Mouse (Mus musculus) hindbrain, embryonic 12.5 days (tissue): ENCODE results near the gene Lcmt1. TPM values are rescaled to one million over a fixed set of nuclear protein-coding genes. Genes with fewer than 3 reads are reported as not detected.

Experiments
- ATAC-seq: fragments of 200-750 bp; cut with Nextera tagmentation; 2 replicates; pipeline ENCODE4 v1.8.0; 2017; ENCODE audit warnings: moderate TSS enrichment; ENCODE audit not compliant: low FRiP score
- H3K27ac ChIP-seq: fragments of 300-500 bp; sonication (generic); 2 replicates; pipeline ENCODE4 v1.5.1; 2016; ENCODE audit warnings: mild to moderate bottlenecking
- H3K27me3 ChIP-seq: fragments of 300-500 bp; sonication (generic); 2 replicates; pipeline ENCODE4 v1.6.1; 2016; ENCODE audit warnings: mild to moderate bottlenecking
- H3K36me3 ChIP-seq: fragments of 300-500 bp; sonication (generic); 2 replicates; pipeline ENCODE4 v1.6.1; 2016; ENCODE audit warnings: mild to moderate bottlenecking
- H3K4me1 ChIP-seq: fragments of 300-500 bp; sonication (generic); 2 replicates; pipeline ENCODE4 v1.6.1; 2016
- H3K4me2 ChIP-seq: fragments of 300-500 bp; sonication (generic); replicated peaks from 2 replicates; pipeline ENCODE4 v1.6.1; 2016; ENCODE audit warnings: mild to moderate bottlenecking
- H3K4me3 ChIP-seq: fragments of 300-500 bp; sonication (generic); 2 replicates; pipeline ENCODE4 v1.5.1; 2016; ENCODE audit warnings: mild to moderate bottlenecking
- H3K9ac ChIP-seq: fragments of 300-500 bp; sonication (generic); 2 replicates; pipeline ENCODE4 v1.6.1; 2016; ENCODE audit warnings: mild to moderate bottlenecking, moderate library complexity
- H3K9me3 ChIP-seq: fragments of 300-500 bp; sonication (generic); replicated peaks from 2 replicates; pipeline ENCODE4 v1.6.1; 2016; ENCODE audit warnings: mild to moderate bottlenecking
- WGBS: fragments of 180-500 bp; shearing (Covaris S2); methylation state at CpG from one replicate; pipeline ENCODE4 v1.1.7; 2016; 5-methylcytosine and 5-hydroxymethylcytosine counted together
- polyA plus RNA-seq: library from polyadenylated mRNA; unstranded; fragments of >200 nt; fragmentation: Nextera tagmentation; extraction: Ambion mirVana; gene quantifications from 2 replicates; pipeline ENCODE4 v1.2.1, GENCODE M21; 2016

Lcmt1 gene
- polyA plus RNA-seq, 1 experiment from 2014 or later = 62.1 TPM

DNA sequence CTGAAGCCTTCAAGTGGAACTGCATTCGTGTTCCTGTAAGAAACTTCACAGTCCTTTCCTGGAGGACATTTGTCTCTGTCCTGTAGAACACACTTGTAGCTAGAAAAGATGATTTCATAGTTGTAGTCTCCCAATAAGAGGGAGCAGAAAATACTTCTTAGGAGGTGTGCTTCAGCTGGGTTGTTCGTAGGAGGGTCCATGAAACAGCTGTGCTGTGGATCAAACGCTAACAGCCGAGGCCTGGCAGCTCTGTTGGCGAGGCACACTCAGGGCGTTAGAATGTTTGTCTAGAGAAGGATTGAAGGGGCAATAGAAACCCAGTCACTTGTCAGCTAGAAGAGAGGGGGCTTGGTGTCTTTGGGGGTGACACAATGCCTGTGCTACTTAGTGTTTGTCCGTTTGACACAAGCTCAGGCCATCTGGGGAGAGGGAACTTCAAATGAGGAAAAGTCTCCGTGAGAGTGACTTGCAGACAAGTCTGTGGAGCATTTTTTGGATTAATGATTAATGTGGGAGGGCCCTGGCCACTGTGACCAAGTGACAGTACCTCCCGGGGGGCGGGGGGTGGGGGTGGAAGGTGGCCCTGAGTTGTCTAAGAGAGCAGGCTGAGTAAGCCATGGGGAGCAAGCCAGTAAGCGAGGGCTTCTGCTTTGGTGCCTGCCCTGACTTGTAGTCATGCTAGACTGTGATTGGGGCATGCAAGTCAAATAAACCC is 16.3 kb downstream of the Lcmt1 start:
- no peak for ATAC-seq
- Histone ChIP-seq H3K27me3 (no peaks in the 10 kb centered on the region), H3K4me3 (no peak overlapping the region), H3K9ac (no peak overlapping the region), H3K9me3 (no peaks in the 10 kb centered on the region), H3K27ac (no peak overlapping the region), H3K36me3 (peaks cover 34% of the 10 kb centered on the region), H3K4me2 (no peak overlapping the region), H3K4me1 (no peaks in the 10 kb centered on the region)
- 76% methylated on average over 11 of the region's 11 CpGs for WGBS

GRCm38 (mm10) chr7:123389686-123390280 is 20.2 kb downstream of the Lcmt1 start:
- Histone ChIP-seq H3K27me3 (no peaks in the 10 kb centered on the region), H3K9me3 (no peaks in the 10 kb centered on the region), H3K27ac (no peak overlapping the region), H3K4me3 (no peak overlapping the region), H3K4me1 (no peaks in the 10 kb centered on the region), H3K4me2 (no peak overlapping the region), H3K36me3 (peaks cover 54% of the 10 kb centered on the region), H3K9ac (no peak overlapping the region)
- no peak for ATAC-seq
- WGBS = 86% methylated on average over 6 of the region's 6 CpGs

- WGBS = 95% methylated on average over 6 of the region's 6 CpGs
- no peaks in the 10 kb centered on the region for H3K9me3 ChIP-seq
- H3K9ac ChIP-seq = no peak overlapping the region
- no peak overlapping the region for H3K27ac ChIP-seq
- H3K36me3 ChIP-seq = peaks cover 25% of the 10 kb centered on the region
- H3K4me3 ChIP-seq = no peak overlapping the region
- no peaks in the 10 kb centered on the region for H3K4me1 ChIP-seq
- no peak overlapping the region for H3K4me2 ChIP-seq
- no peaks in the 10 kb centered on the region for H3K27me3 ChIP-seq
- no peak for ATAC-seq
Observed at GRCm38 (mm10) chr7:123394271-123394670, 24.7 kb downstream of the Lcmt1 start.

DNA sequence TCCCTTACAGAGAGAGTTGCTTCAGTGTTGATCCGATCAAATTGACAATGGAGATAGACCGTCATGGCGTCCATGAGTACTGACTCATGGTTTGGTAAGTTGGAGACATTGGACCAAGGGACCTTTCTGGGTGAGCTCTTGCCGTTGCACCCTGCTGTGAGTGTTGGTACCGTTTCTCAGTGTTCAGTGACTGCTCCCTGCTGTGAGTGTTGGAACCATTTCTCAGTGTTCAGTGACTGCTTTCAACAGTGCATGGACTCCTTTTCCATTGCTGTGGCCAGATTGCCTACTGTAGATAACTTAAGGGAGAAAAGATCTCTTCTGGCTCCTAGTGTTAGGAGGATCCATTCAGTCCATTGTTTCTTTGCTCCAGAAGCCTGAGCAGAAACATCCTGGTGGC is 27.3 kb downstream of the Lcmt1 start:
- ATAC-seq = no peak
- 86% methylated on average over 5 of the region's 5 CpGs for WGBS
- Histone ChIP-seq H3K4me3 (no peak overlapping the region), H3K9ac (no peak overlapping the region), H3K27ac (no peak overlapping the region), H3K9me3 (no peaks in the 10 kb centered on the region), H3K4me1 (no peaks in the 10 kb centered on the region), H3K36me3 (peaks cover 28% of the 10 kb centered on the region), H3K27me3 (no peaks in the 10 kb centered on the region), H3K4me2 (no peak overlapping the region)

GRCm38 (mm10) chr7:123397369-123397768 is 27.8 kb downstream of the Lcmt1 start:
- Histone ChIP-seq H3K4me2 (no peak overlapping the region), H3K9me3 (no peaks in the 10 kb centered on the region), H3K4me3 (no peak overlapping the region), H3K9ac (no peak overlapping the region), H3K36me3 (peaks cover 28% of the 10 kb centered on the region), H3K4me1 (no peaks in the 10 kb centered on the region), H3K27ac (no peak overlapping the region), H3K27me3 (no peaks in the 10 kb centered on the region)
- ATAC-seq = no peak
- WGBS = 82% methylated on average over 8 of the region's 8 CpGs

DNA sequence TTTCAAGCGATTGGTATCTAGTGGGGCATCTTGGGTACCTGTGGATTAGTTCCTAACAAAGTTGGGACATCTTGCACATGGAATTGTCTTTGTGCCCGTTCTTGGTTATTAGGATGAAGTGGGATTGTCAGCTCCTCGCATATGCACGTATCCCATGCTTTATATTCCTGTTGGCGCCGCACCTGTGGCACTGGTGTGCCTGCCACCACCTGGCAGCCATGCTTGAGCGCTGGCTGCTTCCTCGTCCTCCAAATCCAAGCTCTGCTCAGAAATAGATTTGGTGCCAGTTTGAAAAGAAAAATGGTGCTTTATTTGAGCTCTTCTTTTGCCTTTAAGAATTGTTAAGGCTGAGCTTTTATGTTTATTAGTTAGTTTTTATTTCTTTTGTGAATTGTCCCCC is 28.3 kb downstream of the Lcmt1 start:
- H3K36me3 ChIP-seq = peaks cover 28% of the 10 kb centered on the region
- WGBS = 91% methylated on average over 8 of the region's 8 CpGs
- ATAC-seq = no peak

DNA sequence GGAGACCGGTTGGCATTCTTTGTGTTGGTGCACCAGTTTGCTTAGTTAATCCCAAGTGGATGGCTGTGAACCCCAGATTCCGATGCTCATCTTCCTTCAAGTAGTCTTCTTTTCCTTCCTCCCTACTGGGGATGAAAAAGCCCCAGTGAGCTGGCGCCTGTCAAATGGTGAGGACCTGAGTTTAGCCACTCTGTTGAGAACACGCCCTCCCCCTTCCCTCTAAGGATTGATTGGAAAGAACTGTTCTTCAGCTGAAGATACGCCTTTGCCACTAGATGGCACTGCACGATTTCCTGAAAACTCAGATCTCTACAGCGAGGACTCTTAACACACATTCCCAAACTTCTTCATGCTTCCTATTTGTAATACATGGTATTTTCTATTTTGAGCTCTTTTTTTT is 29.2 kb downstream of the Lcmt1 start:
- H3K27ac ChIP-seq = no peak overlapping the region
- H3K4me2 ChIP-seq = no peak overlapping the region
- no peak overlapping the region for H3K4me3 ChIP-seq
- H3K27me3 ChIP-seq = no peaks in the 10 kb centered on the region
- H3K9me3 ChIP-seq = no peaks in the 10 kb centered on the region
- 0 out of 2 replicates have a peak, but pooled peaks cover 23% of the 10 kb centered on the region for H3K36me3 ChIP-seq
- H3K9ac ChIP-seq = no peak overlapping the region
- no peaks in the 10 kb centered on the region for H3K4me1 ChIP-seq
- 28% methylated on average over 7 of the region's 7 CpGs for WGBS
- ATAC-seq = no peak

More for the DNA sequence above, 28.3 kb downstream of the Lcmt1 start:
- Histone ChIP-seq H3K9ac (no peak overlapping the region), H3K9me3 (no peaks in the 10 kb centered on the region), H3K27ac (no peak overlapping the region), H3K4me2 (no peak overlapping the region), H3K4me3 (no peak overlapping the region), H3K4me1 (no peaks in the 10 kb centered on the region), H3K27me3 (no peaks in the 10 kb centered on the region)

DNA sequence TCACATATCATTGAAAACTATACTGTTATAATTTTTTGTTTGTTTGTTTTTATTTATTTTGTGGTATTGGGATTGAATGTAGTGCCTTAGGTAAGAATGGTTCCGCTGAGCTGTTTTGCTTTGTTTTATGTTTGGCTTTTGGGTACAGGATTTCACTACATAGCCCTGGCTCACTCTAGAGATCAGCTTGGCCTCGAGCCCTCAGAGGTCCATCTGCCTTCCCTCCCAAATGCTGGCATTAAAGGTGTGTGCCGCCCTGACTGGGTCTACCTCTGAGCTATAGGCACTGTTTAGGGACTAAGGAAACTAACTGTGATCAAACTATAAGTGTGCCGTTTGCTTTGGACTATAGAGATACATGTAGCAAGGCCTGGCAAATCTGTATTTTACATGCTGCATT is 29.7 kb downstream of the Lcmt1 start:
- H3K4me3 ChIP-seq = no peak overlapping the region
- H3K9ac ChIP-seq = no peak overlapping the region
- H3K4me1 ChIP-seq = no peaks in the 10 kb centered on the region
- peaks cover 24% of the 10 kb centered on the region for H3K36me3 ChIP-seq
- H3K4me2 ChIP-seq = no peak overlapping the region
- no peak overlapping the region for H3K27ac ChIP-seq
- no peak for ATAC-seq
- no peaks in the 10 kb centered on the region for H3K27me3 ChIP-seq
- no peaks in the 10 kb centered on the region for H3K9me3 ChIP-seq
- 85% methylated on average over 4 of the region's 4 CpGs for WGBS

DNA sequence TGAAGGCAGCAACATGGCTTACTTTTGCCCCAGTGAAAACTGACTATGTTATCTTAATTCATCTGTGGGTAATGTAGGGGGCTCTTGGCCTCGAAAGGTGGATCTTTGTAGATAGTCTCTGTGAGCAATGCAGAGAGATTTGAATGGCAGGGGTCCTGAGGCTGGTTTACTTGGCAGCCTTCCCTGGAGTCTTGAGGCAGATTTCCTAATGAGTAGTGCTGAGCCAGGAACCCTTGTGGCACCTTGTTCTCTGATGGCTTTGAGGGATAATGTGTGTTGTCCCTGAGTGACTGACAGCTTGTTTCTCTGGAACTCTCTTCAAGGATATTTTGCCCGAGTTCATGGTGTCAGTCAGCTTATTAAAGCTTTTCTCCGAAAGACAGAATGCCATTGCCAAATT is 31.5 kb downstream of the Lcmt1 start:
- no peak overlapping the region for H3K4me2 ChIP-seq
- H3K36me3 ChIP-seq = peaks cover 38% of the 10 kb centered on the region
- H3K4me1 ChIP-seq = no peaks in the 10 kb centered on the region
- H3K27me3 ChIP-seq = no peaks in the 10 kb centered on the region
- no peaks in the 10 kb centered on the region for H3K9me3 ChIP-seq
- no peak for ATAC-seq
- WGBS = 86% methylated on average over 3 of the region's 3 CpGs
- H3K27ac ChIP-seq = no peak overlapping the region
- H3K4me3 ChIP-seq = no peak overlapping the region
- no peak overlapping the region for H3K9ac ChIP-seq

- Histone ChIP-seq H3K4me2 (no peak overlapping the region), H3K4me1 (no peaks in the 10 kb centered on the region), H3K27me3 (no peaks in the 10 kb centered on the region), H3K9ac (no peak overlapping the region), H3K9me3 (no peaks in the 10 kb centered on the region), H3K36me3 (peaks cover 45% of the 10 kb centered on the region), H3K4me3 (no peak overlapping the region), H3K27ac (no peak overlapping the region)
- 92% methylated on average over 6 of the region's 6 CpGs for WGBS
- no peak for ATAC-seq
Observed at GRCm38 (mm10) chr7:123404198-123404597, 34.6 kb downstream of the Lcmt1 start.

DNA sequence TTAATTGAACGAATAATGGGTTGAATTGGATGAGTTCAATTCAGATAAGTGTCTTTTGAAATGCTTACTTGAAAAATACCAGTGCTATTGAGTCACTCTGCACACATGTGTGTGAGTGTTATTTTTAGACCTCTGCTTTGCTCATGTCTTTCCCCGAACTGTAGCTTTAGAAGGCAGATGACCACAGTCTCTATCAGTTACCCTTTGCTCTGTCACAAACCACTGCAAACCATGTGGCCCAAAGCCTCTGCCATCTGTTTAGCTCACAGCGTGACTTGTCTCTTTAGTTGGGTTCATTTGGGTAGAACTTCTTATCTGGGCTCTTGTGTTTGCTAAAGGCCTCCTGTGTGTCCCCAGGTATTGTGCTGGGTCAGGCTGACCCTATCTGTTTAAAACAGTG is 36.0 kb downstream of the Lcmt1 start:
- 88% methylated on average over 3 of the region's 3 CpGs for WGBS
- Histone ChIP-seq H3K4me1 (no peaks in the 10 kb centered on the region), H3K27me3 (no peaks in the 10 kb centered on the region), H3K9me3 (no peaks in the 10 kb centered on the region), H3K27ac (no peak overlapping the region), H3K4me2 (no peak overlapping the region), H3K9ac (no peak overlapping the region), H3K36me3 (peaks cover 50% of the 10 kb centered on the region), H3K4me3 (no peak overlapping the region)
- no peak for ATAC-seq

- no peak for ATAC-seq
Observed at GRCm38 (mm10) chr7:123406988-123407387, 37.4 kb downstream of the Lcmt1 start.

DNA sequence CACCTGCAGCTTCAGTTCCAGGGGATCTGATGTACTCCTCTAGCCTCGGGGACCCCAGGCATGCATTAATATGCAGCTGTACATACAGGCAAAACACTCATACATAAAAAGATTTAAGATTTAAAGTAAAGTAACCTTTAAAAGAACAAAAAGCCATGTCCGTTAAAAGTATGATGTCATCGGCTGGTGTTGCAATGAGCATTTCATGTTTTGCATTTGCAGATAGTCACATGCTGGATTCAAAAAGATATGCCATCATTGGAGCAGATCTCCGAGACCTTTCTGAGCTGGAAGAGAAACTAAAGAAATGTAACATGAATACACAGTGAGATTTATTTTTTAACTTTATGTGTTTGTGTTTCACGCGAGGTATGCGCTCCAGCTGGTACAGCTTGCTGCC is 40.9 kb downstream of the Lcmt1 start:
- no peak overlapping the region for H3K27ac ChIP-seq
- peaks cover 47% of the 10 kb centered on the region for H3K36me3 ChIP-seq
- no peaks in the 10 kb centered on the region for H3K4me1 ChIP-seq
- H3K4me2 ChIP-seq = no peak overlapping the region
- ATAC-seq = no peak
- H3K27me3 ChIP-seq = no peaks in the 10 kb centered on the region
- H3K4me3 ChIP-seq = no peak overlapping the region
- H3K9ac ChIP-seq = no peak overlapping the region
- WGBS = 97% methylated on average over 7 of the region's 7 CpGs
- H3K9me3 ChIP-seq = no peaks in the 10 kb centered on the region

More at GRCm38 (mm10) chr7:123406988-123407387, 37.4 kb downstream of the Lcmt1 start:
- Histone ChIP-seq H3K27me3 (no peaks in the 10 kb centered on the region), H3K9me3 (no peaks in the 10 kb centered on the region), H3K9ac (no peak overlapping the region), H3K36me3 (peaks cover 55% of the 10 kb centered on the region), H3K4me3 (no peak overlapping the region), H3K4me1 (no peaks in the 10 kb centered on the region), H3K4me2 (no peak overlapping the region), H3K27ac (no peak overlapping the region)
- 85% methylated on average over 4 of the region's 4 CpGs for WGBS
